Mouse (Mus musculus): ENCODE measurements around the gene Dtx2. TPM values are rescaled to one million over a fixed set of nuclear protein-coding genes. Genes with fewer than 3 reads are reported as not detected.

The Dtx2 gene
- polyA plus RNA-seq, 1 experiment from 2014 or later, result 37.6 TPM

DNA sequence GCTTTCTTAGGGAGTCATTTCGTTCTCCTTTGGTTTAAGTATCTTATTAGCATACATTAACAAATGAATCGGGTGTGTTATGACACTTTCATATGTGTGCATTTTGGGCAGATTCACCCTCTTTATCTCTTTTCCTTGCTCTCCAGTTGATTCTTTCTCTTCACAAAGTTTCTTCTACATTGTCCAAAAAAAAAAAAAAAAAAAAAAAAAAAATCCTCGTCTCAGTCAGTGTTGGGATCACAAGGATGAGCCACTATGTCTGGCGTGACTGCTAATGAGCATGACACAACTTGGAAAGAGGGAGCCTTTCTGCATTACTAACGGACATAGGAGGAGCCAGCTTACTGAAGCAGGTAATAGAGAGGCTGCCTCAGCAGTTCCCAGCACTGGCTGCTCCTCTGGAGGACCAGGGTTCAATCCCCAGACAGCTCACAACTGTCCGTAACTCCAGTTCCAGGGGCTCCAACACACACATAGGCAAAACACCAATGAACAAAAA, 10.0 kb upstream of the Dtx2 start:
- no peaks in the 10 kb centered on the region for H3K36me3 ChIP-seq
- 0 out of 2 replicates have a peak, but pooled peaks cover 7% of the 10 kb centered on the region for H3K27me3 ChIP-seq (ENCODE audit: insufficient read depth, poor library complexity, severe bottlenecking)
- H3K4me1 ChIP-seq, result no peaks in the 10 kb centered on the region
- WGBS, result 70% methylated on average over 6 of the region's 6 CpGs
- H3K27ac ChIP-seq, result no peak overlapping the region
- no peak for DNase-seq (ENCODE audit: low spot score)
- no peaks in the 10 kb centered on the region for H3K9me3 ChIP-seq
- H3K4me3 ChIP-seq, result no peak overlapping the region

DNA sequence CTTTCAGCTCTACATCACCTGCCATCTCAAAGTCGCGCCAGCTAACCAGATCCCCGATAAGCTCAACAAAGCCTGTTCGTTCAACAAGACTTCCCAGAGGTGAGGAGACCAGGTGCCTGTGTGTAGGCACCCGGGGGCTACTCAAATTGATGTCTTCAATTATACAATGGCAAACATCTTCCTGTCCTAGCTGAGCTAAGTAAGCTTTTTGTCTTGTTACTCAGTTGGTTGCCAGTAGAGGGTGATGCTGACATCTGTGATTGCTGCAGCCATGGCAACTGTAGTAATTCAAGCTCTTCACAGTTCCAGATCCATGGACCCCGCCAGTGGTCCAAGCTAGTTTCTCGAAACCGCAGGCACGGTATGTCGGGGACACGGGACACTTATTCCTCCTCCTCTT, 7.4 kb upstream of the Dtx2 start:
- no peak overlapping the region for H3K27ac ChIP-seq
- H3K4me3 ChIP-seq, result no peak overlapping the region
- no peaks in the 10 kb centered on the region for H3K4me1 ChIP-seq
- 54% methylated on average over 11 of the region's 11 CpGs for WGBS
- 0 out of 2 replicates have a peak, but pooled peaks cover 7% of the 10 kb centered on the region for H3K27me3 ChIP-seq (ENCODE audit: insufficient read depth, poor library complexity, severe bottlenecking)
- peak; percentile 81 for DNase-seq (ENCODE audit: low spot score)
- H3K9me3 ChIP-seq, result no peaks in the 10 kb centered on the region
- no peaks in the 10 kb centered on the region for H3K36me3 ChIP-seq

DNA sequence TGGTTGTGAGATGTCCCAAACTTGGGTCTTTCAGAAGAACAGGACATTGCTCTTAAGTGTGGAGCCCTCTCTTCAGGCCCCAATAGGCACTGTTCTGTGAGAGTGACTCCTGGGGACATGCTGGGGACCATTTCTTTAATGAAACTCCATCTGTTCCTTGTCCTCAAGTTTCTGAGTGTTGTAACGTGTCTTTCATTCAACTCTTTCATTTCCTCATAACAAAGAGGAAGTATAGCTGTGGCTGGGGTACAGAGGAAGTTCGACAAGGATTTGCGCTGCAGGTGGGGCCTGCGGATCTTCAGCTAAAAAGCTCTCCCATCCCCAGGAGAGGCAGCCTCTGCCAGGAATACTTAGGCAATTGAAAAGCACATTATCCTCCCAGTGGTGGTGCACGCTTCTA, 4.0 kb upstream of the Dtx2 start:
- DNase-seq (ENCODE audit: low spot score), result no peak
- Histone ChIP-seq H3K4me3 (no peak overlapping the region), H3K27ac (no peak overlapping the region), H3K9me3 (no peaks in the 10 kb centered on the region), H3K27me3 (ENCODE audit: insufficient read depth, poor library complexity, severe bottlenecking) (no peaks in the 10 kb centered on the region), H3K4me1 (peaks cover 9% of the 10 kb centered on the region), H3K36me3 (no peaks in the 10 kb centered on the region)
- WGBS, result 71% methylated on average over 5 of the region's 5 CpGs

DNA sequence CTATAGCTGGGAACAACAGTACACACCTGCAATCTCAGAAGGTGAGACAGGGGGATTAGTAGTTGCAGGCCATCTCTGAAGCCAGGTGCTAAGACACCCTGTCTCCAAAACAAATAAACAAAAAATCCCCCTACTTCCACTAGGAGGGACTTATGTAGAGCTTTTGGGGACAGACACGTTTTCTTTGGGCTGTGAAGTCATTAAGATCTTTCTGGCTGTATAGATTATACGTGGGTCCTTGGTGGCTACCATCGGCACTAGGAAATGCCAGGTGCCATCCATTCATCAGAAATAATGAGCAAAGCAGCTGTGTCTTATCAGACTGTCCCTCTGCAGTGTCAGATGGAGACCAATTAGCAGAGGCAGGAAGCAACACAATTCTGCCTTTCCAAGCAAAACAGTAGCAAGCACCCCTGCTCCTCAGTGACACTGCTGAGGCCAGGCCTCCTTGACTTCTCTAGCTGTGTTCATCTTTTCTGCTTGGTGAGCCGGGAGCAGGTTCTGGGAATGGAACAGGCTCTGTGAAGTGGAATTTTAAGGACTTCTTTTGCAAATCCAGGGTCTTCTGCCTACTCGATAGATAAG, 1.1 kb upstream of the Dtx2 start:
- no peak for DNase-seq (ENCODE audit: low spot score)
- 43% methylated on average over 5 of the region's 5 CpGs for WGBS
- H3K27ac ChIP-seq, result no peak overlapping the region
- H3K9me3 ChIP-seq, result no peaks in the 10 kb centered on the region
- H3K4me1 ChIP-seq, result peaks cover 13% of the 10 kb centered on the region
- no peak overlapping the region for H3K4me3 ChIP-seq
- H3K27me3 ChIP-seq (ENCODE audit: insufficient read depth, poor library complexity, severe bottlenecking), result no peaks in the 10 kb centered on the region
- H3K36me3 ChIP-seq, result peaks cover 21% of the 10 kb centered on the region

- 67% methylated on average over 8 of the region's 8 CpGs for WGBS
- Histone ChIP-seq H3K9me3 (no peaks in the 10 kb centered on the region), H3K27me3 (ENCODE audit: insufficient read depth, poor library complexity, severe bottlenecking) (no peaks in the 10 kb centered on the region), H3K27ac (peak overlapping the region; percentile 98; the same call in 1 of the 2 replicates), H3K36me3 (peaks cover 30% of the 10 kb centered on the region), H3K4me1 (peaks cover 13% of the 10 kb centered on the region), H3K4me3 (peak overlapping the region; percentile 93)
- DNase-seq (ENCODE audit: low spot score), result no peak
These were observed 270 bp upstream of the Dtx2 start for GRCm38 (mm10) chr5:135994335-135994724.

GRCm38 (mm10) chr5:135996162-135996561, 1.6 kb downstream of the Dtx2 start:
- WGBS, result 86% methylated on average over 8 of the region's 8 CpGs
- Histone ChIP-seq H3K4me1 (peaks cover 13% of the 10 kb centered on the region), H3K9me3 (no peaks in the 10 kb centered on the region), H3K4me3 (no peak overlapping the region), H3K27ac (no peak overlapping the region), H3K36me3 (peaks cover 45% of the 10 kb centered on the region), H3K27me3 (ENCODE audit: insufficient read depth, poor library complexity, severe bottlenecking) (no peaks in the 10 kb centered on the region)
- no peak for DNase-seq (ENCODE audit: low spot score)

DNA sequence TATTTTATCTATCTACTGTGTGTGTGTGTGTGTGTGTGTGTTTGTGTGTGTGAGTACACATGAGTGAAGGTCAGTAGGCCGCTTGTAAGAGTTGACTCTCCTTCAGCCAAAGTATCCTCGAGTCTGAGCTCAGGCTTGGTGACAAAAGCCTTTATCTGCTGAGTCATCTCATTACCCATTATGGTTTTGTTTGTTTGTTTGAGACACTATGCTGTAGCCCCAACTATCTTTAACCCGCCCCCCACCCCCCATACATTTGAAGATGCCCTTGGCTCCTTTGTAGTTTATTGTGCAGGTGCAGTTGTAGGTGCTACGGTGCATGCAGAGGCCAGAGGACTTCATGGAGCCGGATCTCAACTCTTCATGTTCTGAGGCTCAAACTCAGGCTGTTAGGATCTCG, 6.6 kb downstream of the Dtx2 start:
- Histone ChIP-seq H3K36me3 (peaks cover 57% of the 10 kb centered on the region), H3K27ac (no peak overlapping the region), H3K4me1 (peaks cover 22% of the 10 kb centered on the region), H3K27me3 (ENCODE audit: insufficient read depth, poor library complexity, severe bottlenecking) (no peaks in the 10 kb centered on the region), H3K9me3 (no peaks in the 10 kb centered on the region), H3K4me3 (no peak overlapping the region)
- DNase-seq (ENCODE audit: low spot score), result no peak
- 89% methylated on average over 6 of the region's 6 CpGs for WGBS

- no peak for DNase-seq (ENCODE audit: low spot score)
These were observed 7.7 kb downstream of the Dtx2 start for GRCm38 (mm10) chr5:136002325-136002724.

DNA sequence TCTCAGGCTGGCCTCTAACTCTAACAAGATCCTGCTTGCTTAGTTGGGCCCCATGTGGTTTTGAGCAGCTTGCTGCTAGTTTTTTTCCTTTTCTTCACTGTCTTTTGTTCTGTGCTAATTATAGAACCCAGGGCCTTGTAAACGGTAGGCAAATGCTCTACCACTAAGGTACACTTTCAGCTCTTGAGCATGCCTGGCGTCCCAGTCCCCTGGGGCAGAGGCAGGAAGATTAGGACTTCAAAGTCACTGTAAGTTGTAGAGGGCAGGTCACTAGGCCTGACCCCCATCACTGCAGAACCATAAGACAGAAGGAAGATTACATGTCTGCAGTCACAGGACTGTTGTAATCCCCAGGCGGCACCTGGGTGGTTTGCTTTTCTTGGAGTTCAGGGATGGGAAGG, 8.2 kb downstream of the Dtx2 start:
- DNase-seq (ENCODE audit: low spot score), result no peak
- Histone ChIP-seq H3K27me3 (ENCODE audit: insufficient read depth, poor library complexity, severe bottlenecking) (no peaks in the 10 kb centered on the region), H3K4me1 (peaks cover 30% of the 10 kb centered on the region), H3K27ac (peak overlapping the region; percentile 83), H3K36me3 (peaks cover 43% of the 10 kb centered on the region), H3K4me3 (0 out of 2 replicates have a peak overlapping the region, but pooled peaks have one; percentile 6), H3K9me3 (no peaks in the 10 kb centered on the region)
- 13% methylated on average over 3 of the region's 3 CpGs for WGBS

More at GRCm38 (mm10) chr5:136002325-136002724, 7.7 kb downstream of the Dtx2 start:
- H3K9me3 ChIP-seq, result no peaks in the 10 kb centered on the region
- WGBS, result 66% methylated on average over 2 of the region's 2 CpGs
- peaks cover 48% of the 10 kb centered on the region for H3K36me3 ChIP-seq
- 0 out of 2 replicates have a peak overlapping the region, but pooled peaks have one; percentile 6 for H3K4me3 ChIP-seq
- H3K4me1 ChIP-seq, result peaks cover 26% of the 10 kb centered on the region
- no peaks in the 10 kb centered on the region for H3K27me3 ChIP-seq (ENCODE audit: insufficient read depth, poor library complexity, severe bottlenecking)
- peak overlapping the region; percentile 83 for H3K27ac ChIP-seq

- H3K4me3 ChIP-seq, result no peak overlapping the region
- no peaks in the 10 kb centered on the region for H3K9me3 ChIP-seq
- no peaks in the 10 kb centered on the region for H3K27me3 ChIP-seq (ENCODE audit: insufficient read depth, poor library complexity, severe bottlenecking)
- 77% methylated on average over 4 of the region's 4 CpGs for WGBS
- H3K36me3 ChIP-seq, result peaks cover 30% of the 10 kb centered on the region
- no peak overlapping the region for H3K27ac ChIP-seq
- H3K4me1 ChIP-seq, result peaks cover 38% of the 10 kb centered on the region
- DNase-seq (ENCODE audit: low spot score), result no peak
These were observed 9.9 kb downstream of the Dtx2 start for GRCm38 (mm10) chr5:136004537-136004936.

GRCm38 (mm10) chr5:136007745-136008144, 13.1 kb downstream of the Dtx2 start:
- DNase-seq (ENCODE audit: low spot score), result no peak
- 66% methylated on average over 7 of the region's 7 CpGs for WGBS
- Histone ChIP-seq H3K36me3 (peaks cover 33% of the 10 kb centered on the region), H3K4me1 (peaks cover 30% of the 10 kb centered on the region), H3K27me3 (ENCODE audit: insufficient read depth, poor library complexity, severe bottlenecking) (no peaks in the 10 kb centered on the region), H3K4me3 (no peak overlapping the region), H3K9me3 (no peaks in the 10 kb centered on the region), H3K27ac (0 out of 2 replicates have a peak overlapping the region, but pooled peaks have one; percentile 43)

GRCm38 (mm10) chr5:136014877-136015276, 20.3 kb downstream of the Dtx2 start:
- peaks cover 40% of the 10 kb centered on the region for H3K4me1 ChIP-seq
- H3K27ac ChIP-seq, result peak overlapping the region; percentile 57
- peak overlapping the region; percentile 23; the same call in 1 of the 2 replicates for H3K4me3 ChIP-seq
- DNase-seq (ENCODE audit: low spot score), result peak; percentile 86
- H3K9me3 ChIP-seq, result no peaks in the 10 kb centered on the region
- no peaks in the 10 kb centered on the region for H3K27me3 ChIP-seq (ENCODE audit: insufficient read depth, poor library complexity, severe bottlenecking)
- peaks cover 42% of the 10 kb centered on the region for H3K36me3 ChIP-seq
- 65% methylated on average over 10 of the region's 10 CpGs for WGBS

GRCm38 (mm10) chr5:136015586-136015985, 21.0 kb downstream of the Dtx2 start:
- no peak overlapping the region for H3K4me3 ChIP-seq
- peak overlapping the region; percentile 57 for H3K27ac ChIP-seq
- peaks cover 44% of the 10 kb centered on the region for H3K4me1 ChIP-seq
- WGBS, result 84% methylated on average over 10 of the region's 10 CpGs
- DNase-seq (ENCODE audit: low spot score), result no peak
- H3K27me3 ChIP-seq (ENCODE audit: insufficient read depth, poor library complexity, severe bottlenecking), result no peaks in the 10 kb centered on the region
- no peaks in the 10 kb centered on the region for H3K9me3 ChIP-seq
- H3K36me3 ChIP-seq, result peaks cover 39% of the 10 kb centered on the region

All from heart, embryonic 10.5 days (tissue).